Mouse (Mus musculus) liver, embryonic 12.5 days (tissue): ENCODE measurements at regions not wholly inside any gene's neighbourhood (a gene's known extent, or its start where the extent isn't known, plus 50 kb on each side); places are given as distances from the start of the nearest gene placed in this dataset.

Experiments used
- ATAC-seq: fragments of 200-750 bp; cut with Nextera tagmentation; 2 replicates; pipeline ENCODE4 v1.8.0; 2017; ENCODE audit warnings: moderate number of reproducible peaks, mild to moderate bottlenecking, moderate library complexity
- H3K27ac ChIP-seq: fragments of 300-500 bp; sonication (generic); 2 replicates; pipeline ENCODE4 v1.5.1; 2016; ENCODE audit warnings: mild to moderate bottlenecking
- H3K27me3 ChIP-seq: fragments of 300-500 bp; sonication (generic); replicated peaks from 2 replicates; pipeline ENCODE4 v1.6.1; 2016; ENCODE audit warnings: mild to moderate bottlenecking, moderate library complexity
- H3K36me3 ChIP-seq: fragments of 300-500 bp; sonication (generic); 2 replicates; pipeline ENCODE4 v1.6.1; 2016; ENCODE audit warnings: mild to moderate bottlenecking, moderate library complexity
- H3K4me1 ChIP-seq: fragments of 300-500 bp; sonication (generic); 2 replicates; pipeline ENCODE4 v1.6.1; 2016
- H3K4me2 ChIP-seq: fragments of 300-500 bp; sonication (generic); 2 replicates; pipeline ENCODE4 v1.6.1; 2016; ENCODE audit warnings: mild to moderate bottlenecking, moderate library complexity
- H3K4me3 ChIP-seq: fragments of 300-500 bp; sonication (generic); 2 replicates; pipeline ENCODE4 v1.5.1; 2016; ENCODE audit warnings: mild to moderate bottlenecking, moderate library complexity
- H3K9ac ChIP-seq: fragments of 300-500 bp; sonication (generic); 2 replicates; pipeline ENCODE4 v1.6.1; 2016; ENCODE audit warnings: mild to moderate bottlenecking, moderate library complexity
- H3K9me3 ChIP-seq: fragments of 300-500 bp; sonication (generic); replicated peaks from 2 replicates; pipeline ENCODE4 v1.6.1; 2016; ENCODE audit warnings: mild to moderate bottlenecking, moderate library complexity
- WGBS: fragments of 180-500 bp; shearing (Covaris S2); methylation state at CpG from one replicate; pipeline ENCODE4 v1.1.7; 2016; ENCODE audit not compliant: insufficient replicate concordance; 5-methylcytosine and 5-hydroxymethylcytosine counted together

- H3K4me1 ChIP-seq, result no peaks in the 10 kb centered on the region
- H3K4me2 ChIP-seq, result no peak overlapping the region
- no peaks in the 10 kb centered on the region for H3K27me3 ChIP-seq
- no peak overlapping the region for H3K9ac ChIP-seq
- 0 out of 2 replicates have a peak, but pooled peaks cover 5% of the 10 kb centered on the region for H3K9me3 ChIP-seq
- H3K27ac ChIP-seq, result no peak overlapping the region
- WGBS, result 73% methylated on average over 14 of the region's 14 CpGs
- H3K4me3 ChIP-seq, result no peak overlapping the region
- no peak for ATAC-seq
- no peaks in the 10 kb centered on the region for H3K36me3 ChIP-seq
These were observed 243.4 kb upstream of the Adcy2 start for GRCm38 (mm10) chr13:69242544-69243296.

GRCm38 (mm10) chr13:69250334-69251129, 251.2 kb upstream of the Adcy2 start:
- ATAC-seq, result no peak
- H3K9ac ChIP-seq, result no peak overlapping the region
- WGBS, result 72% methylated on average over 4 of the region's 4 CpGs

GRCm38 (mm10) chr13:69251130-69251561, 251.8 kb upstream of the Adcy2 start:
- H3K4me2 ChIP-seq, result no peak overlapping the region
- H3K9ac ChIP-seq, result no peak overlapping the region
- no peaks in the 10 kb centered on the region for H3K9me3 ChIP-seq
- no peak overlapping the region for H3K4me3 ChIP-seq
- H3K27me3 ChIP-seq, result no peaks in the 10 kb centered on the region
- WGBS, result 59% methylated on average over 6 of the region's 6 CpGs
- no peaks in the 10 kb centered on the region for H3K36me3 ChIP-seq
- ATAC-seq, result no peak
- H3K27ac ChIP-seq, result no peak overlapping the region
- no peaks in the 10 kb centered on the region for H3K4me1 ChIP-seq

More at GRCm38 (mm10) chr13:69250334-69251129, 251.2 kb upstream of the Adcy2 start:
- Histone ChIP-seq H3K27ac (no peak overlapping the region), H3K4me3 (no peak overlapping the region), H3K27me3 (no peaks in the 10 kb centered on the region), H3K4me1 (no peaks in the 10 kb centered on the region), H3K36me3 (no peaks in the 10 kb centered on the region), H3K4me2 (no peak overlapping the region), H3K9me3 (no peaks in the 10 kb centered on the region)

- WGBS, result 79% methylated on average over 10 of the region's 10 CpGs
These were observed 253.0 kb upstream of the Adcy2 start for GRCm38 (mm10) chr13:69252335-69252734.

GRCm38 (mm10) chr13:69260485-69260884, 261.1 kb upstream of the Adcy2 start:
- 63% methylated on average over 5 of the region's 5 CpGs for WGBS
- H3K4me3 ChIP-seq, result no peak overlapping the region
- H3K27ac ChIP-seq, result no peak overlapping the region
- H3K9ac ChIP-seq, result no peak overlapping the region
- ATAC-seq, result no peak
- no peaks in the 10 kb centered on the region for H3K27me3 ChIP-seq
- no peaks in the 10 kb centered on the region for H3K4me1 ChIP-seq
- H3K36me3 ChIP-seq, result no peaks in the 10 kb centered on the region
- H3K4me2 ChIP-seq, result no peak overlapping the region
- 0 out of 2 replicates have a peak, but pooled peaks cover 9% of the 10 kb centered on the region for H3K9me3 ChIP-seq

More at GRCm38 (mm10) chr13:69252335-69252734, 253.0 kb upstream of the Adcy2 start:
- Histone ChIP-seq H3K27ac (no peak overlapping the region), H3K9me3 (no peaks in the 10 kb centered on the region), H3K4me3 (no peak overlapping the region), H3K36me3 (no peaks in the 10 kb centered on the region), H3K27me3 (no peaks in the 10 kb centered on the region), H3K9ac (no peak overlapping the region), H3K4me2 (no peak overlapping the region), H3K4me1 (no peaks in the 10 kb centered on the region)
- no peak for ATAC-seq

GRCm38 (mm10) chr13:69260972-69261371, 261.6 kb upstream of the Adcy2 start:
- Histone ChIP-seq H3K4me3 (no peak overlapping the region), H3K9me3 (0 out of 2 replicates have a peak, but pooled peaks cover 9% of the 10 kb centered on the region), H3K9ac (no peak overlapping the region), H3K36me3 (no peaks in the 10 kb centered on the region), H3K27me3 (no peaks in the 10 kb centered on the region), H3K4me2 (no peak overlapping the region), H3K4me1 (no peaks in the 10 kb centered on the region), H3K27ac (no peak overlapping the region)
- 70% methylated on average over 4 of the region's 4 CpGs for WGBS
- no peak for ATAC-seq

- no peak for ATAC-seq
These were observed 264.4 kb upstream of the Adcy2 start for GRCm38 (mm10) chr13:69263722-69264121.

GRCm38 (mm10) chr13:69266071-69266470, 266.7 kb upstream of the Adcy2 start:
- WGBS, result 74% methylated on average over 1 of the region's 1 CpGs
- no peak for ATAC-seq

More at GRCm38 (mm10) chr13:69263722-69264121, 264.4 kb upstream of the Adcy2 start:
- 78% methylated on average over 3 of the region's 3 CpGs for whole genome bisulfite sequencing
- Histone ChIP-seq H3K9ac (no peak overlapping the region), H3K9me3 (0 out of 2 replicates have a peak, but pooled peaks cover 9% of the 10 kb centered on the region), H3K36me3 (no peaks in the 10 kb centered on the region), H3K4me1 (no peaks in the 10 kb centered on the region), H3K27ac (no peak overlapping the region), H3K4me2 (no peak overlapping the region), H3K27me3 (no peaks in the 10 kb centered on the region), H3K4me3 (no peak overlapping the region)

GRCm38 (mm10) chr13:69272506-69272905, 261.0 kb upstream of the Nsun2 start:
- no peaks in the 10 kb centered on the region for H3K27me3 ChIP-seq
- no peak overlapping the region for H3K4me2 ChIP-seq
- H3K9me3 ChIP-seq, result 0 out of 2 replicates have a peak, but pooled peaks cover 3% of the 10 kb centered on the region
- ATAC-seq, result no peak
- H3K36me3 ChIP-seq, result no peaks in the 10 kb centered on the region
- no peak overlapping the region for H3K27ac ChIP-seq
- no peaks in the 10 kb centered on the region for H3K4me1 ChIP-seq
- H3K4me3 ChIP-seq, result no peak overlapping the region
- WGBS, result 53% methylated on average over 3 of the region's 3 CpGs
- no peak overlapping the region for H3K9ac ChIP-seq

More at GRCm38 (mm10) chr13:69266071-69266470, 266.7 kb upstream of the Adcy2 start:
- no peaks in the 10 kb centered on the region for H3K36me3 ChIP-seq
- H3K27me3 ChIP-seq, result no peaks in the 10 kb centered on the region
- H3K4me3 ChIP-seq, result no peak overlapping the region
- H3K27ac ChIP-seq, result no peak overlapping the region
- H3K9me3 ChIP-seq, result 0 out of 2 replicates have a peak, but pooled peaks cover 6% of the 10 kb centered on the region
- H3K9ac ChIP-seq, result no peak overlapping the region
- H3K4me2 ChIP-seq, result no peak overlapping the region
- no peaks in the 10 kb centered on the region for H3K4me1 ChIP-seq

GRCm38 (mm10) chr13:69279647-69280046, 253.9 kb upstream of the Nsun2 start:
- Histone ChIP-seq H3K4me3 (no peak overlapping the region), H3K27ac (no peak overlapping the region), H3K9me3 (0 out of 2 replicates have a peak, but pooled peaks cover 10% of the 10 kb centered on the region), H3K9ac (no peak overlapping the region), H3K4me1 (no peaks in the 10 kb centered on the region), H3K36me3 (no peaks in the 10 kb centered on the region), H3K4me2 (no peak overlapping the region), H3K27me3 (no peaks in the 10 kb centered on the region)
- 62% methylated on average over 8 of the region's 8 CpGs for WGBS
- no peak for ATAC-seq

- 71% methylated on average over 1 of the region's 1 CpGs for WGBS
These were observed 239.1 kb upstream of the Nsun2 start for GRCm38 (mm10) chr13:69294483-69294882.

GRCm38 (mm10) chr13:69303316-69303715, 230.2 kb upstream of the Nsun2 start:
- Histone ChIP-seq H3K4me2 (no peak overlapping the region), H3K9me3 (no peaks in the 10 kb centered on the region), H3K27ac (no peak overlapping the region), H3K4me1 (no peaks in the 10 kb centered on the region), H3K4me3 (no peak overlapping the region), H3K9ac (no peak overlapping the region), H3K27me3 (no peaks in the 10 kb centered on the region), H3K36me3 (no peaks in the 10 kb centered on the region)
- no peak for ATAC-seq
- 67% methylated on average over 2 of the region's 2 CpGs for WGBS

More at GRCm38 (mm10) chr13:69294483-69294882, 239.1 kb upstream of the Nsun2 start:
- H3K4me2 ChIP-seq, result no peak overlapping the region
- H3K4me1 ChIP-seq, result no peaks in the 10 kb centered on the region
- H3K36me3 ChIP-seq, result no peaks in the 10 kb centered on the region
- ATAC-seq, result no peak
- no peak overlapping the region for H3K9ac ChIP-seq
- H3K9me3 ChIP-seq, result no peaks in the 10 kb centered on the region
- H3K4me3 ChIP-seq, result no peak overlapping the region
- no peaks in the 10 kb centered on the region for H3K27me3 ChIP-seq
- no peak overlapping the region for H3K27ac ChIP-seq
